Mouse (Mus musculus) heart, adult 2 months (tissue): ENCODE results near the gene Ptges2. TPM values are rescaled to one million over a fixed set of nuclear protein-coding genes. Genes with fewer than 3 reads are reported as not detected.

Source experiments
- DNase-seq, 2 experiments: peaks; one replicate each; pipeline ENCODE4 v3.0.0; 2021
- H3K27ac ChIP-seq: fragments of 200-600 bp; 2 replicates; pipeline ENCODE4 v1.8.1; 2022
- H3K27me3 ChIP-seq: fragments of 200-500 bp; 2 replicates; pipeline ENCODE4 v1.6.1; 2012; ENCODE audit warnings: mild to moderate bottlenecking, low read length, inconsistent platforms, mixed read lengths; ENCODE audit not compliant: control insufficient read depth, insufficient read depth
- H3K36me3 ChIP-seq: fragments of 200-500 bp; 2 replicates; pipeline ENCODE4 v1.6.1; 2012; ENCODE audit warnings: low read length, inconsistent platforms; ENCODE audit not compliant: control insufficient read depth, insufficient read depth
- H3K4me1 ChIP-seq: fragments of 200-500 bp; 2 replicates; pipeline ENCODE4 v1.6.1; 2011; ENCODE audit warnings: low read length; ENCODE audit not compliant: control insufficient read depth, insufficient read depth
- H3K4me3 ChIP-seq: fragments of 200-600 bp; 2 replicates; pipeline ENCODE4 v1.8.1; 2022
- H3K79me2 ChIP-seq: fragments of 200-500 bp; replicated peaks from 2 replicates; pipeline ENCODE4 v1.6.1; 2012; ENCODE audit warnings: mild to moderate bottlenecking, inconsistent platforms, low read length, moderate library complexity, mixed read lengths; ENCODE audit not compliant: control insufficient read depth, insufficient read depth
- H3K9ac ChIP-seq: fragments of 200-500 bp; 2 replicates; pipeline ENCODE4 v1.6.1; 2012; ENCODE audit warnings: low read depth, mild to moderate bottlenecking, control low read depth, inconsistent platforms, low read length, mixed read lengths
- CTCF ChIP-seq: fragments of 200-600 bp; IDR thresholded peaks from 2 replicates; pipeline ENCODE4 v1.8.1; 2022; ENCODE audit warnings: antibody characterized with exemption, mild to moderate bottlenecking, moderate library complexity
- EP300 ChIP-seq: fragments of 200-500 bp; IDR thresholded peaks from 2 replicates; pipeline ENCODE4 v1.6.1; 2011; ENCODE audit warnings: low read depth, low read length, control low read depth; ENCODE audit not compliant: insufficient read depth
- POLR2A ChIP-seq: fragments of 200-500 bp; IDR thresholded peaks from 2 replicates; pipeline ENCODE4 v1.6.1; 2011; ENCODE audit warnings: mild to moderate bottlenecking, low read depth, low read length, control low read depth; ENCODE audit not compliant: insufficient read depth
- WGBS: fragments of 180-500 bp; shearing (Covaris S2); methylation state at CpG from one replicate; pipeline ENCODE4 v1.1.7; 2018; 5-methylcytosine and 5-hydroxymethylcytosine counted together
- intact Hi-C: fragments of 180-260 bp; cut with DNase I; formaldehyde crosslinking; loops from one replicate; pipeline ENCODE4 v1.15.1; 2025
- polyA plus RNA-seq: library from polyadenylated mRNA; depleted of rRNA; stranded (reverse); fragments of >200 nt; gene quantifications from 2 replicates; pipeline ENCODE4 v1.2.3, GENCODE M21; 2012
- total RNA-seq, 2 experiments: library from RNA; stranded (reverse); gene quantifications; 2 replicates each; pipeline ENCODE4 v1.2.3; 2021

The Ptges2 gene
- total and polyA plus RNA-seq, 3 experiments = 58.6 to 68.8 (median 68.2) TPM

GRCm38 (mm10) chr2:32415801-32416200 is 20.1 kb downstream of the Ptges2 start:
- Histone ChIP-seq H3K4me3 (no peak overlapping the region), H3K79me2 (no peaks in the 10 kb centered on the region), H3K27ac (no peak overlapping the region), H3K9ac (no peak overlapping the region), H3K27me3 (no peaks in the 10 kb centered on the region), H3K4me1 (peaks cover 4% of the 10 kb centered on the region), H3K36me3 (peaks cover 3% of the 10 kb centered on the region; the same call in 1 of the 2 replicates)
- TF ChIP-seq POLR2A (no peak), EP300 (no peak), CTCF (no peak)
- WGBS = 92% methylated on average over 12 of the region's 12 CpGs
- intact Hi-C loops = no loop called here
- no peak for DNase-seq

- peaks cover 4% of the 10 kb centered on the region for H3K4me1 ChIP-seq
- 64% methylated on average over 2 of the region's 2 CpGs for WGBS
- intact Hi-C loops = no loop called here
- no peaks in the 10 kb centered on the region for H3K27me3 ChIP-seq
- peaks cover 3% of the 10 kb centered on the region; the same call in 1 of the 2 replicates for H3K36me3 ChIP-seq
- H3K9ac ChIP-seq = no peak overlapping the region
- H3K4me3 ChIP-seq = no peak overlapping the region
- no peaks in the 10 kb centered on the region for H3K79me2 ChIP-seq
- no peak for TF ChIP-seq CTCF
- TF ChIP-seq POLR2A = no peak
- TF ChIP-seq EP300 = no peak
- H3K27ac ChIP-seq = no peak overlapping the region
- DNase-seq = no peak
Measured at GRCm38 (mm10) chr2:32416556-32416955, 20.9 kb downstream of the Ptges2 start.

GRCm38 (mm10) chr2:32417486-32417885 is 21.8 kb downstream of the Ptges2 start:
- WGBS = 92% methylated on average over 8 of the region's 8 CpGs
- H3K27ac ChIP-seq = no peak overlapping the region
- peaks cover 3% of the 10 kb centered on the region; the same call in 1 of the 2 replicates for H3K36me3 ChIP-seq
- no peak overlapping the region for H3K9ac ChIP-seq
- no peak for TF ChIP-seq EP300
- no peak for TF ChIP-seq CTCF
- TF ChIP-seq POLR2A = no peak
- H3K79me2 ChIP-seq = no peaks in the 10 kb centered on the region
- no peaks in the 10 kb centered on the region for H3K27me3 ChIP-seq
- intact Hi-C loops = no loop called here
- H3K4me3 ChIP-seq = no peak overlapping the region
- H3K4me1 ChIP-seq = peaks cover 9% of the 10 kb centered on the region
- DNase-seq = no peak

- peaks cover 7% of the 10 kb centered on the region; the same call in 1 of the 2 replicates for H3K36me3 ChIP-seq
- H3K4me1 ChIP-seq = peaks cover 16% of the 10 kb centered on the region
- no peak overlapping the region for H3K9ac ChIP-seq
- 79% methylated on average over 12 of the region's 12 CpGs for WGBS
- DNase-seq = no peak
- H3K27ac ChIP-seq = no peak overlapping the region
- intact Hi-C loops = no loop called here
- TF ChIP-seq EP300 (no peak), POLR2A (no peak), CTCF (no peak)
- no peak overlapping the region for H3K4me3 ChIP-seq
- no peaks in the 10 kb centered on the region for H3K79me2 ChIP-seq
- no peaks in the 10 kb centered on the region for H3K27me3 ChIP-seq
Measured at GRCm38 (mm10) chr2:32418430-32419151, 22.9 kb downstream of the Ptges2 start.

- peak; percentile 76 to 86 for DNase-seq
- Histone ChIP-seq H3K36me3 (peaks cover 7% of the 10 kb centered on the region; the same call in 1 of the 2 replicates), H3K27ac (peak overlapping the region; percentile 46), H3K4me1 (peaks cover 19% of the 10 kb centered on the region), H3K4me3 (no peak overlapping the region), H3K27me3 (no peaks in the 10 kb centered on the region), H3K9ac (no peak overlapping the region), H3K79me2 (no peaks in the 10 kb centered on the region)
- 56% methylated on average over 3 of the region's 3 CpGs for WGBS
- intact Hi-C loops = no loop called here
- TF ChIP-seq EP300 (peak; percentile 93), POLR2A (no peak)
Measured at GRCm38 (mm10) chr2:32419359-32419758, 23.7 kb downstream of the Ptges2 start.

- intact Hi-C loops = loop anchor here (5.0 kb wide), 1 partner anchor 67 kb away; no protein-coding TSS in a partner anchor
- H3K27ac ChIP-seq = peak overlapping the region; percentile 46
- peaks cover 7% of the 10 kb centered on the region; the same call in 1 of the 2 replicates for H3K36me3 ChIP-seq
- no peaks in the 10 kb centered on the region for H3K79me2 ChIP-seq
- DNase-seq = no peak
- no peak overlapping the region for H3K4me3 ChIP-seq
- WGBS = 88% methylated on average over 12 of the region's 12 CpGs
- no peak overlapping the region for H3K9ac ChIP-seq
- H3K27me3 ChIP-seq = no peaks in the 10 kb centered on the region
- H3K4me1 ChIP-seq = peaks cover 20% of the 10 kb centered on the region
- no peak for TF ChIP-seq CTCF
- no peak for TF ChIP-seq EP300
- TF ChIP-seq POLR2A = no peak
Measured at GRCm38 (mm10) chr2:32420066-32420608, 24.4 kb downstream of the Ptges2 start.
